Mouse (Mus musculus) lung, adult 2 months (tissue): ENCODE data around the gene Grb2. TPM values are rescaled to one million over a fixed set of nuclear protein-coding genes. Genes with fewer than 3 reads are reported as not detected.

ENCODE experiments used
- DNase-seq: peaks from one replicate; pipeline ENCODE4 v3.0.0; 2022
- H3K4me1 ChIP-seq: fragments of 200-500 bp; 2 replicates; pipeline ENCODE4 v1.6.1; 2011; ENCODE audit warnings: low read length; ENCODE audit not compliant: control insufficient read depth, insufficient read depth
- H3K4me3 ChIP-seq: fragments of 200-500 bp; replicated peaks from 2 replicates; pipeline ENCODE3; 2011; ENCODE audit warnings: low read depth, mild to moderate bottlenecking, control low read depth, low read length; ENCODE audit errors: extremely low read depth
- CTCF ChIP-seq: fragments of 200-500 bp; IDR thresholded peaks from 2 replicates; pipeline ENCODE4 v1.5.1; 2011; ENCODE audit warnings: mild to moderate bottlenecking, low read length, control low read depth; ENCODE audit not compliant: insufficient read depth
- POLR2A ChIP-seq: fragments of 200-500 bp; IDR thresholded peaks from 2 replicates; pipeline ENCODE4 v1.6.1; 2011; ENCODE audit warnings: low read depth, mild to moderate bottlenecking, control low read depth, low read length, borderline replicate concordance; ENCODE audit errors: extremely low read depth
- WGBS: fragments of 180-500 bp; shearing (Covaris S2); methylation state at CpG from one replicate; pipeline ENCODE4 v1.1.7; 2018; 5-methylcytosine and 5-hydroxymethylcytosine counted together
- polyA plus RNA-seq: library from polyadenylated mRNA; depleted of rRNA; stranded (reverse); fragments of >200 nt; gene quantifications from 2 replicates; pipeline ENCODE4 v1.2.3, GENCODE M21; 2012

Grb2 gene
- polyA plus RNA-seq, 1 experiment, result 46.6 TPM

DNA sequence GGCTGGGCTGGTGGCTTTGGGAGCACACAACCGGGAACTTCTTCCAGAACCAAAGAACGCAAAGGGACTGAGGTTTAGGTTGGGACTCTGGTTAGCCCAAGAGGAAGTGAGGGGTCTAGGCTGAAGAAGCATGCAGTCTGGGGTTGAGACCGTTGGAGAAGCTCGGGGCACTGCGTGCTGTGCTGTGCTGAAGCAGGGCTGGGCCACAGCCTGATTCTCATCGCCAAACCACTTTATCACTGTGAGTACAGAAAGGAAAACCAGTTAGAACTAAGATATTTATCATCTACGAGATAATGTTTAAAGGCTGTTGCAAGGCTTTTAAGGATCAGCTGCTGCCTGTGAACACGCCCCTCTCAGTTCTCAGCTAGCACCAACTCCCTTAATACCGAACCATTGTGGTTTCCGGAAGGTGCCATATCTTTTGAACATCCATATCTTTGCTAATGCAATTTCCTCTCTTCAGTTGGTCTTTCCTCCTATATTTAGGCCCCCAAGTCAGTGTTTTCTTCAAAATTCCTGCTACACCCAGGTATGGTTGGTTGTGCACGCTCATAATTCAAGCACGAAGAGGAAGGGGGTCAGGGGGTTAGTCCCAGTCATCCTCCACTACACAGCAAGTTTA lies 4.4 kb upstream of the Grb2 start:
- Histone ChIP-seq H3K4me1 (peaks cover 3% of the 10 kb centered on the region; the same call in 1 of the 2 replicates), H3K4me3 (no peak overlapping the region)
- WGBS, result 55% methylated on average over 12 of the region's 12 CpGs
- no peak for TF ChIP-seq CTCF
- TF ChIP-seq POLR2A, result no peak
- DNase-seq, result no peak

GRCm38 (mm10) chr11:115712268-115712667 lies 3.9 kb upstream of the Grb2 start:
- H3K4me1 ChIP-seq, result peaks cover 3% of the 10 kb centered on the region; the same call in 1 of the 2 replicates
- H3K4me3 ChIP-seq, result no peak overlapping the region
- WGBS, result 29% methylated on average over 2 of the region's 2 CpGs
- TF ChIP-seq POLR2A, result no peak
- no peak for TF ChIP-seq CTCF
- DNase-seq, result no peak

GRCm38 (mm10) chr11:115711133-115711532 lies 2.7 kb upstream of the Grb2 start:
- no peak for DNase-seq

GRCm38 (mm10) chr11:115709829-115710559 lies 1.6 kb upstream of the Grb2 start:
- WGBS, result 57% methylated on average over 6 of the region's 6 CpGs
- DNase-seq, result no peak
- H3K4me3 ChIP-seq, result no peak overlapping the region
- peaks cover 3% of the 10 kb centered on the region for H3K4me1 ChIP-seq
- TF ChIP-seq POLR2A (no peak), CTCF (no peak)

More at GRCm38 (mm10) chr11:115711133-115711532, 2.7 kb upstream of the Grb2 start:
- no peak for TF ChIP-seq CTCF
- no peak for TF ChIP-seq POLR2A
- H3K4me3 ChIP-seq, result no peak overlapping the region
- peaks cover 3% of the 10 kb centered on the region; the same call in 1 of the 2 replicates for H3K4me1 ChIP-seq
- WGBS, result 78% methylated on average over 9 of the region's 9 CpGs

GRCm38 (mm10) chr11:115708956-115709828 lies 795 bp upstream of the Grb2 start:
- Histone ChIP-seq H3K4me3 (peak overlapping the region; percentile 56), H3K4me1 (peaks cover 7% of the 10 kb centered on the region)
- no peak for DNase-seq
- 3% methylated on average over 23 of the region's 23 CpGs for WGBS
- TF ChIP-seq CTCF, result no peak
- no peak for TF ChIP-seq POLR2A

DNA sequence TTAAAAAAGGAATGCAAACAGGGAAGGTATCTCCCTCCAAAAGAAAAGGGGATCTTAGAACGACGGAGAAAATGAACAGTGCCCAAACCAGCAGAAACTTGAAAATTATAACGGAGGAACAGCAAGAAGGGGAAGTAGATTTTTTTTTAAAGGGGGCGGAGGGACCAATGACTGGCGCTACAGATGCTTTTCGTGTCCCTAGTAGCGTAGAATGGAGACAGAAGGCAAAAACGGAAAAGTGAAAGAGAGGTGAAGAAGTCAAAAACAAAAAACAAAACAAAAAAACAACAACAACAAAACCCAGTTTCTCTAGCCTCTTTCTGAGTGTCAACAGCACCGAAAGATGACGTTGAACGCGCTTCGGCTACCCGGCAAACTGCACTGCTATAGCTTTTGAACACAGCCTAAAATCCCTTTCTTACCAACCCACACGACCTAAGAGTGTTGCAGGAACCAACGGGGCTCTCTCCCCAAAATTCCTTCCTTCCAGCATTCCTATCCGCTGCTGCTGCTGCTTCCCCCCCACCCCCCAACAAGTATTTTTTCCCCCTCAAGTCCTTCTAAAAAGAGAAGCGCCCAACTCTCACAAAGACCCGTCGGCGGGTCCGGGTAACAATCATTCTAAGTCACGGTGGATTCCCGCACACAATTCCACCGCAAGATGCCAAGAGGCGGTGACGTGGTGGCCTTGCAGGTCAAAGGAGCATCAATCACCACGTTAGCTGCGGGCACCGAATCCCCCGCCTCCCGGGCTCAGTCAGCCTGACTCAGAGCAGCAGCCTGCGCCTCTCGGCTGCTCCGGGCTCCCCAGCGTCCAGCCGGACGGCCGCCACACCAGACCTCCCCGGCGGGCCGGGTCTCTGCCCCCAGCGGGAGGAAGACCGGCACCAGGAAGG lies 836 bp downstream of the Grb2 start:
- DNase-seq, result peak; percentile 49
- Histone ChIP-seq H3K4me1 (peaks cover 7% of the 10 kb centered on the region), H3K4me3 (peak overlapping the region; percentile 82)
- no peak for TF ChIP-seq CTCF
- no peak for TF ChIP-seq POLR2A
- WGBS, result under 1% methylated on average over 44 of the region's 44 CpGs

DNA sequence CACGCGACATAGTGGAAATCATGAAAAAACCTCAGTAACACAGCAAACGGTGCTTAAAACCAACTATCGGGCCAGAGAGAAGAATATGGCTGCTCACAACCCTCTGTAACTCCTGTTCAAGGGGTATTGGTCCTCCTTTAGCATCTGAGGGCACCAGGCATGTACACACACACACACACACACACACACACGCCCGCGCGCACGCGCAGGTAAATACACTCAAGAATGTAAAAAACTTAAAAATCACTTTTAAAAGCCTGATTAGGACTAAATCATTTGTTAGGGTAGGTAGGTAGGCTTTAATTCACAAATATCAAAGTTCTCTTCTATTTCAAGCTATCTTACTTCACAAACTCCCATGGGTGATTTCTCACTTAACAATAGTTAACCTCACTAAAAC lies 1.8 kb downstream of the Grb2 start:
- no peak for DNase-seq
- Histone ChIP-seq H3K4me1 (peaks cover 7% of the 10 kb centered on the region), H3K4me3 (no peak overlapping the region)
- no peak for TF ChIP-seq POLR2A
- no peak for TF ChIP-seq CTCF
- WGBS, result 81% methylated on average over 10 of the region's 10 CpGs

GRCm38 (mm10) chr11:115705561-115705960 lies 2.8 kb downstream of the Grb2 start:
- TF ChIP-seq CTCF, result no peak
- Histone ChIP-seq H3K4me3 (no peak overlapping the region), H3K4me1 (peaks cover 7% of the 10 kb centered on the region)
- WGBS, result 66% methylated on average over 2 of the region's 2 CpGs
- DNase-seq, result no peak

GRCm38 (mm10) chr11:115704648-115705047 lies 3.7 kb downstream of the Grb2 start:
- TF ChIP-seq POLR2A, result no peak
- no peak for TF ChIP-seq CTCF
- WGBS, result 84% methylated on average over 10 of the region's 10 CpGs

More at GRCm38 (mm10) chr11:115704648-115705047, 3.7 kb downstream of the Grb2 start:
- no peak for DNase-seq
- Histone ChIP-seq H3K4me3 (no peak overlapping the region), H3K4me1 (peaks cover 14% of the 10 kb centered on the region)
